Mouse (Mus musculus) erythroblast, embryonic 14.5 days (primary cell): Measurements from ENCODE around the gene Creb1.

ENCODE experiments used
- GATA1 ChIP-seq: IDR thresholded peaks from 2 replicates; pipeline ENCODE4 v1.6.1; 2012; ENCODE audit warnings: low read length, inconsistent platforms, mixed read lengths
- TAL1 ChIP-seq: IDR thresholded peaks from 3 replicates; pipeline ENCODE4 v1.6.1; 2012; ENCODE audit warnings: low read length, inconsistent platforms, mixed read lengths

DNA sequence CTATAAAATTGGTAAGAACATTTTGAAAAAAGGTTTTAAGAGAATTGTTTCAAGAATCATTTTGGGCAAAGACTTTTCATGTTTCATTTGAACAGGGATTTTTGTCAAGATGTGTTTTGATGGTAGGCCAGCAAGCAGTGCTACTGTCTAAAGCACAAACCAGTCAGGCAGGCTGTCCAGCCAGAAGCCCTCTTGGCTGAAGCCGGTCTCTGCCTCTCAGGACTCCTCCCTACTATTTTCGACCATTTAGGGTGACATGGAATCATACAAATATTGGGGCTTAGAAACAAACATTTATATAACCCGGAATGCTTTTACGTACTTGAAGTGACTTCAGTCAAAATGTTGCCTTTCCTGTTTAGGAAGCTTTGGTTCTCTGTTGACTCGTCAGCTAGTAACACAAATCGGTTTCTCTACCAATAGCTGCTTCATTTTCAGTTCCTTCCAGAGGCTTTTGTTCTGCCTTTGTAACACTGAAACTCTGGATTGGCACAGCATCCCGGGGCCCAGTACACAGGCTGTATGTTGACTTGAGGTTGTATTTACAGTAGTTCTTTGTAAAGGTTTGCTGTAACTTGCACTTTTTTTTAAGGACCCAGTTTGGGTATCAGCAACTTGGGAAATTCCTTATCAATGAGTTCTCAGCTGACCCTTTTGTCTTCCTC is 68.1 kb downstream of the Creb1 start:
- TF ChIP-seq TAL1 (no peak), GATA1 (no peak)
